Mouse (Mus musculus): ENCODE data around the gene Dctd.
A peak's percentile ranks its signal among the peaks of the same experiment; 100 is the strongest.

Dctd gene

GRCm38 (mm10) chr8:48098792-48099191 lies at the start of gene Dctd:
Dctd (plus strand) TSS chr8:48099092.
- no peak for DNase-seq

GRCm38 (mm10) chr8:48053611-48054010 lies 45.3 kb upstream of the Dctd start:
- DNase-seq: no peak

DNA sequence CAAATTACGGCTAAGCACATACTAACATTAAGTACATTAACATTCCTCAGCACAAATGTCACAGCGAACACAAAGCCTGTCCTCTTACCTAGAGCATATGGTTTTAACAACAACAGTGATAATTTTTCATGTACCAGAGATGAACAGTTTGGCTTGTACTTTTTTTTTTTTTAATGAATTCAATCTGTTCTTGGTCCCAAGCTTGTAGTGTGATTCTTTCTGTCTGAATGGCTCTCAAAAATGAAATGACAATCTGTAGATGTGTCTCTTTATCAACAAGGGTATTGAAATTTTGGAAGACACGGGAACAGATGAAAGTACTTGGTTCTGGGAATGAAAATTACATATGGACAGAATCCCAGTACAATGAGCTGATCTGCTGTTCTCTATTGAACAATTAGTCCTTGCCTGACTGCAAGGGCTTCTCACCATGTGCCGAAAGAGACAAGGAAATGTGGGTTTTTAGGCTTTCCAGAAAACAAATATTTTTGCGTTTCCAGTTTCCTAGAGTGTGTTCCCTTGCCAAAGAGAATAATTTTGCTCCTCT lies 35.3 kb upstream of the Dctd start:
- no peak for DNase-seq

- no peak for DNase-seq
Observed at GRCm38 (mm10) chr8:48074149-48074548, 24.7 kb upstream of the Dctd start.

DNA sequence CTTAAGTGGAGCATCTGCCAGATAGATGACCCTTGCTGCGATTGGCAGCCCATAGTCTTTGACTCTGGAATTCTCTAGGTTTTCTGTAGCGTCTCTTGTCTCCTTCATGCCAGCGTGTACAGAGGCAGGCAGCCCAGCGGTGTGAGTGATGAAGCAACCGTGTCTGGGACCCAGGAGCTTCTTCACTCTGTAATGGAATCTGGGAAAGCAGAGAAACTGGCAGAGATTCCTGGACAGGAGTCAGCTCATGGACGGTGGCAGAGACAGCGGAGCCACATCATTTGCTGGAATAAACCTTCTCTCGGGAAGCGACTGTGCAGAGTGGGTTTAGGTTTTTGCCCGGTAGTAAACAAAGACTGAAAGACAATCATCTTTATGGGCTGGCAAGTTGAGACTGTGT lies 16.5 kb upstream of the Dctd start:
- DNase-seq: no peak

DNA sequence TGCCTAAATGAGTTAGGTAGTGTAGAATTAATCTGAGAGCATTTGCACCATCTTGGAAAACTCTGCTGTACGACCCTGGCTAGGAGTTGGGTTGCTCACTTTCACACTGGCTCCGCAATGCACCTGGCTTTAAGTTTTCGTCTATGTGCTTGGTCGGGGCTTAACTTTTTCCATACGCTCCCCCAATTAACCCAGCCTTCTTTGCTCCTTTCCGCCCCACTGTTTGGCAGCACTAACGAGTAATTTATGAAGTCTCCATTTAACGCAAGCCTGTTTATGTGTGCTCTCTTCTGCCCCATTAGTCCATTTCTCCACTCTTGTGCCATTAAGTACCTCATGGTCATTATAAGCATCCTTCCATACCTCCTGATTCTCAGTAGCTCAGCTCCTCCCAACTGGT lies 8.2 kb upstream of the Dctd start:
- DNase-seq: no peak

GRCm38 (mm10) chr8:48095378-48095777 lies 3.5 kb upstream of the Dctd start:
- DNase-seq: no peak

GRCm38 (mm10) chr8:48097131-48097794 lies 1.6 kb upstream of the Dctd start:
- DNase-seq: peak; percentile 64

DNA sequence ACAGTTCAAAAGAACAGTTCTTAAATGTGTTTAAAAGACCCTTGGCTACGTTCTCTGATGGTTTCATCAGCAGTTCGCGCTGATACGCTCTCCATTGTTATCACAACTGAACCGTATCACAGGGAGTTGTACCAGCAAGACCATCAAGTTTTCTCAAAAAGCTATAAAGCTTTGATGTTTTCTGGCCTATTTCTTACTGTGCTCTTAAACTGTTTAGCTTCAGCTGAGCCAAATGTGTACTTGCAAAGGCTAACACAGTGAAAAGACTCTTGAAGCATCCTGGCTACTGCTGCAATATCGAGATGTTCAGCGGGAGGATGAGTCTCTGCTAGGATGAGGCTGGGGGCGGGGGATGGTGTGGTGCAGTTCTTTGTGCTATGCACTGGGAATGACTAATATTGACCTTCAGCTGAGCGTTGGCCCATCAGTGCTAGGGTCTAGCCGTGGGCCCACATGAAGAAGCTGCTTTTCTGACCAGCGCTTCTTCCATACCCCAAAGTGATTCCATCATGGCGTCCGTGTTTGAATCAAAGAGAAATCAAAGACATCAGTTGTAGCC lies 732 bp upstream of the Dctd start:
- DNase-seq: no peak

GRCm38 (mm10) chr8:48100100-48100787 lies 1.4 kb downstream of the Dctd start:
- DNase-seq: no peak

- DNase-seq: no peak
Observed at GRCm38 (mm10) chr8:48109373-48109855, 10.5 kb downstream of the Dctd start.

DNA sequence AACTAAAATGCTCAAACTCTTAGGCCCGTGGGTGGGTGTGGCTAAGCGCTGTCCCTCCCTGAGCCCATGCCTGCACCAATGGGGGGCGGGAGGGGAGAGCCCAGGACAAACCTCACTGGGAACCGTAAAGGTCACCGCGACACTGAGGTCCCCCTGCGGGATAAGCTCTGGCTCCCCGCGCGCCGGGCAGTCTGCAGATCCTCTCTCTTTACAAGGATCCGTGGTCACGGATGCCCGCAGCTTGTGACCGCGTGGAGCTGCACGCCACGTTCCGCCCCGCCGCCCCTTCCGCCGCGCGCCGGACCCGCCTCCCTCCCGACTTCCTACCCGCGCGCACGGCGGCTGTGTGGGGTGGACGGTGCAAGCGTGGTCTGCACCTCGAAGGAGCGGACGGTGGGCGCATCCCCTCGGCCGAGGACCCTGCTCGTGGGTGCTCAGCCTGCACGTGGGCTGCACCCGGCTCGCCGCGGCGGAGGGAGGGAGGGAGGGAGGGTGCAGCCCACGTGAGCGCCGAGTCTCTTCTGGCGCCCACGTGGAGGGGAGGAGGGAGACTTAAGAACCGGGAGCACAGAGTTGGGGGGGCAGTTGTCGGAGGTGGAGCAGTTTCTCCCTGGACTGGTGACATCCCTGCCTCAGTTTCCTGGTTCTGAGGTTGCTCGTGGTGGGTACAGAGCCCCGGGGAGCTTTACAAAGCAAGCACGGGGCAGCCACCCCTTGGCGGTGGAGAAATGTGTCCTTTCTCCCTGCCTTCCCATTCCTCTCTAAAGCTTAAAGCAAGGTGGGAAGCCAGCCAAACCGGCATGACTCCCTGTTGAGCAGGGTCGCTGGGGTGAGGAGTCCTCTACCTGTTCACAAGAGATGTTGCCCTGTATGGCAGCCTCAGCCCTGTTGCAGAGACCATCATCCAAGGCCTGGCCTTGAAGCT lies 11.2 kb downstream of the Dctd start:
- peak; percentile 20 for DNase-seq

- DNase-seq: no peak
Observed at GRCm38 (mm10) chr8:48114591-48114990, 15.7 kb downstream of the Dctd start.

- no peak for DNase-seq
Observed at GRCm38 (mm10) chr8:48122991-48123390, 24.1 kb downstream of the Dctd start.

GRCm38 (mm10) chr8:48124857-48125256 lies 26.0 kb downstream of the Dctd start:
- no peak for DNase-seq

DNA sequence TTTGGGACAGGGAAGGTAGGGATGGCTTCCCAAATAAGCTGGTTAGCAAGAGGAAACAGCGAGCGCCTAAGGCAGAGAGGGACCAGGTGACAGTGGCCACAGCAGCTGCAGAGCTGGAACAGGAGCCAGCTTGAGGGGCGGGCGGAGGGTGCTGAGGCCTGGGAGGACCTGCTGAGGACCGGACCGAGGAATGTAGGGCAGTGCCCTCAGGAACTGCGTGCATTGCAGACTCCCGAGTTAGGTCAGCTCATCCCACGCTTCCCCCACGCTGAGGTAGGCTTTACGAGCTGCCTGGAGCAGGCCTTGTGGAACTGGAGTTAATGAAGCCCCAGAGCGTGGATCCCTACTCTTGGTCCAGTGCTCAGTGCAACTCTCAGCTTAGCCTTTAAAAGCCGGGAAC lies 28.1 kb downstream of the Dctd start:
- no peak for DNase-seq

DNA sequence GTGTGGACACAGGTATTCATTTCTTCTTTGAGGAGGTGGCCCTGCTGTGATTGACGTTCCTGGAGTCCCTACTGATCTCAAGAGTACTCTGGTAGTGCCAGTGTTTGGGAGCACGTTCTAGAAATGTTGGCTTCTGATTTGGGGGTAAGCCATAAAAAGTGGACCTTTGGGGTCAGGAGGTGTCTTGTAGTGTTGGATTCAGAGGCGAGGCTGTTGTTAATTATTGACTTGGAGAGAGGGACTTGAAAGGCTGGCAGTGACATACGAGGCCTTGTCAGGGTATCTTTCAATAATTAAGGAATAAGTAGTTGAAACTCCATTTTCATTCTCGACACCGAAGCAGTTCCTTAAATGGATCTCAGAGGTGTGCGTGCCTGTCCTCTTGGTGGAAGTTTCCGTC lies 31.4 kb downstream of the Dctd start:
- no peak for DNase-seq

- DNase-seq: no peak
Observed at GRCm38 (mm10) chr8:48133321-48133720, 34.4 kb downstream of the Dctd start.

GRCm38 (mm10) chr8:48136804-48137650 lies 38.1 kb downstream of the Dctd start:
- DNase-seq: no peak

DNA sequence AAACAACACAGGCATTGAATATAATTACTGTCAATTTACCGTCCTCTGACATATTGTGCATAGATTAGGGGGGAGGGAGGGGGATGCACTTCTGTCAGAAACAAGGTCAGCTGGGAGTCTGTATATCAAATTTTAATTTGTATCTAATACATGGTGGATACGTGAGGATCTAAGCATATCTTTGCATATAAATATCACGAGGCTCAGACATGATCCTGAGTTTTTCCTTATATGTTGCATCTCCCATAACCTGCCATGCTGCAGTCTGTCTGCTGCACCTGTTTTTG lies 38.7 kb downstream of the Dctd start:
- DNase-seq: no peak

GRCm38 (mm10) chr8:48141023-48141422 lies 42.1 kb downstream of the Dctd start:
- no peak for DNase-seq

GRCm38 (mm10) chr8:48145766-48146165 lies 46.9 kb downstream of the Dctd start:
- DNase-seq: no peak
